20 mouse cellular contexts compared by ENCODE assay signal in genomic region chr16:4928474-4928873, GRCm38 (mm10).
"Had no signal": no experiment of that assay in that cellular context is flagged by ENCODE, and none has a peak within 500 bp of the region (broad histone marks: within the 10 kb centered on the region; RNA-seq: fewer than 3 reads in every experiment).

No protein-coding gene starts in this region.

- DNase-seq: lung, adult 18-20 months; lung, embryonic 14.5 days; lung, postnatal 10 days; lung, postnatal 4 days; midbrain, embryonic 14.5 days; retina, postnatal 1 day; right cerebral cortex, adult 18-20 months; right cerebral cortex, postnatal 25 days; right cerebral cortex, postnatal 4 days; spleen, adult 18-20 months; thymus, adult 18-20 months; thymus, postnatal 14 days; thymus, postnatal 36 days had no signal

- H3K4me3 ChIP-seq: midbrain, embryonic 10.5 days; midbrain, embryonic 12.5 days; myocyte; neural tube, embryonic 13.5 days; neural tube, embryonic 15.5 days; stomach, embryonic 15.5 days had no signal

- H3K9ac ChIP-seq: lung, embryonic 14.5 days; midbrain, embryonic 12.5 days; neural tube, embryonic 13.5 days; neural tube, embryonic 15.5 days; stomach, embryonic 15.5 days had no signal

- H3K4me1 ChIP-seq: midbrain, embryonic 10.5 days; midbrain, embryonic 12.5 days; neural tube, embryonic 13.5 days; neural tube, embryonic 15.5 days; stomach, embryonic 15.5 days had no signal

- H3K27me3 ChIP-seq: midbrain, embryonic 12.5 days; neural tube, embryonic 13.5 days; neural tube, embryonic 15.5 days; stomach, embryonic 15.5 days had no signal

- H3K27ac ChIP-seq: midbrain, embryonic 10.5 days; midbrain, embryonic 12.5 days; neural tube, embryonic 13.5 days; neural tube, embryonic 15.5 days; stomach, embryonic 15.5 days had no signal

- ATAC-seq: midbrain, embryonic 16.5 days had no signal

- H3K4me2 ChIP-seq: lung, embryonic 14.5 days; midbrain, embryonic 12.5 days; neural tube, embryonic 13.5 days; neural tube, embryonic 15.5 days; stomach, embryonic 15.5 days had no signal

- H3K9me3 ChIP-seq: midbrain, embryonic 10.5 days; midbrain, embryonic 12.5 days; neural tube, embryonic 13.5 days; neural tube, embryonic 15.5 days; stomach, embryonic 15.5 days had no signal
